Mouse (Mus musculus): ENCODE measurements around the gene Epha10. TPM values are rescaled to one million over a fixed set of nuclear protein-coding genes. Genes with fewer than 3 reads are reported as not detected.

Epha10 gene
- total and polyA plus RNA-seq, 2 experiments from 2014 or later = 4.0 to 9.6 TPM

GRCm38 (mm10) chr4:124964912-124965599, 84.4 kb downstream of the Epha10 start:
- H3K36me3 ChIP-seq (ENCODE audit: insufficient read depth) = no peaks in the 10 kb centered on the region
- H3K27ac ChIP-seq (ENCODE audit: low read depth, low read length) = no peak overlapping the region
- ATAC-seq = no peak

More at GRCm38 (mm10) chr4:124964912-124965599, 84.4 kb downstream of the Epha10 start:
- no peak for DNase-seq
- H3K27me3 ChIP-seq (ENCODE audit: insufficient read depth, low read length) = no peaks in the 10 kb centered on the region
- TF ChIP-seq CTCF (IDR thresholded peaks at IDR 0.05; ENCODE audit: low read depth) = no peak
- no peak overlapping the region for H3K4me2 ChIP-seq (ENCODE audit: low read depth)
- no peak overlapping the region for H3K4me3 ChIP-seq (ENCODE audit: low read depth, low read length)
- no peaks in the 10 kb centered on the region for H3K9me3 ChIP-seq (ENCODE audit: low read length)
- WGBS = 10% methylated on average over 8 of the region's 8 CpGs
- H3K4me1 ChIP-seq (ENCODE audit: insufficient read depth) = no peaks in the 10 kb centered on the region
- H3K9ac ChIP-seq = no peak overlapping the region

Other genes starting within 250 kb of the Epha10 start
- 19.7 and 30.5 TPM in 2 replicates for gene Pou3f1, start 224.1 kb upstream of the Epha10 start, total RNA-seq (2014; rRNA removed)
- gene Pou3f1, start 224.1 kb upstream of the Epha10 start, polyA plus RNA-seq (2015; fragmentation: Nextera tagmentation; extraction: Ambion mirVana) = 20.2 and 31.1 TPM in 2 replicates
- gene Utp11, start 187.3 kb upstream of the Epha10 start, total RNA-seq (2014; rRNA removed) = 14.2 and 16.2 TPM in 2 replicates
- 30.9 and 33.0 TPM in 2 replicates for gene Utp11, start 187.3 kb upstream of the Epha10 start, polyA plus RNA-seq (2015; fragmentation: Nextera tagmentation; extraction: Ambion mirVana)
- gene Fhl3, start 180.2 kb upstream of the Epha10 start, total RNA-seq (2014; rRNA removed) = 2.5 and 3.0 TPM in 2 replicates
- 1.4 and 2.0 TPM in 2 replicates for gene Fhl3, start 180.2 kb upstream of the Epha10 start, polyA plus RNA-seq (2015; fragmentation: Nextera tagmentation; extraction: Ambion mirVana)
- gene Sf3a3, start 166.1 kb upstream of the Epha10 start, total RNA-seq (2014; rRNA removed) = 46.3 and 54.4 TPM in 2 replicates
- 68.3 and 84.1 TPM in 2 replicates for gene Sf3a3, start 166.1 kb upstream of the Epha10 start, polyA plus RNA-seq (2015; fragmentation: Nextera tagmentation; extraction: Ambion mirVana)
- gene Inpp5b, start 139.0 kb upstream of the Epha10 start, total RNA-seq (2014; rRNA removed) = 17.9 and 21.7 TPM in 2 replicates
- gene Inpp5b, start 139.0 kb upstream of the Epha10 start, polyA plus RNA-seq (2015; fragmentation: Nextera tagmentation; extraction: Ambion mirVana) = 8.0 and 11.2 TPM in 2 replicates
- gene Mtf1, start 78.8 kb upstream of the Epha10 start, total RNA-seq (2014; rRNA removed) = 12.1 and 15.6 TPM in 2 replicates
- 24.4 and 30.7 TPM in 2 replicates for gene Mtf1, start 78.8 kb upstream of the Epha10 start, polyA plus RNA-seq (2015; fragmentation: Nextera tagmentation; extraction: Ambion mirVana)
- 81.7 and 82.2 TPM in 2 replicates for gene Yrdc, start 30.2 kb upstream of the Epha10 start, total RNA-seq (2014; rRNA removed)
- 67.3 and 70.5 TPM in 2 replicates for gene Yrdc, start 30.2 kb upstream of the Epha10 start, polyA plus RNA-seq (2015; fragmentation: Nextera tagmentation; extraction: Ambion mirVana)
- gene 1110065P20Rik, start 29.7 kb upstream of the Epha10 start, total RNA-seq (2014; rRNA removed) = 144 and 167 TPM in 2 replicates
- 141 and 162 TPM in 2 replicates for gene 1110065P20Rik, start 29.7 kb upstream of the Epha10 start, polyA plus RNA-seq (2015; fragmentation: Nextera tagmentation; extraction: Ambion mirVana)
- 35.7 and 41.7 TPM in 2 replicates for gene Maneal, start 18.7 kb upstream of the Epha10 start, total RNA-seq (2014; rRNA removed)
- 8.4 and 9.4 TPM in 2 replicates for gene Maneal, start 18.7 kb upstream of the Epha10 start, polyA plus RNA-seq (2015; fragmentation: Nextera tagmentation; extraction: Ambion mirVana)
- 12.4 and 36.1 TPM in 2 replicates for gene 9930104L06Rik, start 56.1 kb downstream of the Epha10 start, total RNA-seq (2014; rRNA removed)
- 6.0 and 8.7 TPM in 2 replicates for gene 9930104L06Rik, start 56.1 kb downstream of the Epha10 start, polyA plus RNA-seq (2015; fragmentation: Nextera tagmentation; extraction: Ambion mirVana)
- 7.3 and 10.1 TPM in 2 replicates for gene Cdca8, start 58.4 kb downstream of the Epha10 start, total RNA-seq (2014; rRNA removed)
- 16.8 and 21.2 TPM in 2 replicates for gene Cdca8, start 58.4 kb downstream of the Epha10 start, polyA plus RNA-seq (2015; fragmentation: Nextera tagmentation; extraction: Ambion mirVana)
- 0.77 and 2.4 TPM in 2 replicates for gene Rspo1, start 105.5 kb downstream of the Epha10 start, total RNA-seq (2014; rRNA removed)
- 0.87 and 1.9 TPM in 2 replicates for gene Rspo1, start 105.5 kb downstream of the Epha10 start, polyA plus RNA-seq (2015; fragmentation: Nextera tagmentation; extraction: Ambion mirVana)
- 63.7 and 68.5 TPM in 2 replicates for gene Gnl2, start 135.7 kb downstream of the Epha10 start, total RNA-seq (2014; rRNA removed)
- gene Gnl2, start 135.7 kb downstream of the Epha10 start, polyA plus RNA-seq (2015; fragmentation: Nextera tagmentation; extraction: Ambion mirVana) = 82.3 and 84.0 TPM in 2 replicates
- gene Dnali1, start 184.8 kb downstream of the Epha10 start, total RNA-seq (2014; rRNA removed) = 1.9 and 2.4 TPM in 2 replicates
- gene Dnali1, start 184.8 kb downstream of the Epha10 start, polyA plus RNA-seq (2015; fragmentation: Nextera tagmentation; extraction: Ambion mirVana) = 1.3 and 1.9 TPM in 2 replicates
- 30.7 and 46.6 TPM in 2 replicates for gene Snip1, start 185.8 kb downstream of the Epha10 start, total RNA-seq (2014; rRNA removed)
- gene Snip1, start 185.8 kb downstream of the Epha10 start, polyA plus RNA-seq (2015; fragmentation: Nextera tagmentation; extraction: Ambion mirVana) = 18.0 and 18.8 TPM in 2 replicates
- 112 and 129 TPM in 2 replicates for gene Meaf6, start 204.2 kb downstream of the Epha10 start, total RNA-seq (2014; rRNA removed)
- gene Meaf6, start 204.2 kb downstream of the Epha10 start, polyA plus RNA-seq (2015; fragmentation: Nextera tagmentation; extraction: Ambion mirVana) = 134 and 153 TPM in 2 replicates
- gene Zc3h12a, start 246.9 kb downstream of the Epha10 start, total RNA-seq (2014; rRNA removed) = not detected in 2 replicates
- gene Zc3h12a, start 246.9 kb downstream of the Epha10 start, polyA plus RNA-seq (2015; fragmentation: Nextera tagmentation; extraction: Ambion mirVana) = 0.05 and 0.07 TPM in 2 replicates